Mouse (Mus musculus): ENCODE results near the gene Rps13. TPM values are rescaled to one million over a fixed set of nuclear protein-coding genes. Genes with fewer than 3 reads are reported as not detected.

The Rps13 gene
- polyA plus RNA-seq, 1 experiment from 2014 or later, result 752 TPM

DNA sequence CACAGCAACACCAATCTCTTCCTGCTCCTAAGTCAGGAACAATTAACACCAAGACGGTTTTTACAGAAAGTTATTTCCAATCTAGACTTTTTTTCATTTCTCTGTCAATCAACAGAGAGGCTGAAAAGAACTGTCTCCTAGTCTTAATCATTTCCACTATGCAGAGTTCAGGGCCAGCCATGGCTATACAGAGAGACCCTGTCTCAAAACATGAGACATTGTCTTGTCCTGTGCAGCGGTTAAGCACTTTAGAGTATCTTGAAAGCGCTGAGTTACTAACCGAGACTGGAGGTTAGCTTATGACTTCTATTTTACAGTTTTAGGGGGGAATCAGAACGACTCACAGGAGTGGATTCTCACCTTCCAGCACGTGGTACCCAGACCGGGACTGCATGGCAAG, 5.2 kb downstream of the Rps13 start:
- ATAC-seq (ENCODE audit: low FRiP score), result no peak
- H3K9me3 ChIP-seq (ENCODE audit: control insufficient read depth, low read length), result no peaks in the 10 kb centered on the region
- H3K9ac ChIP-seq (ENCODE audit: low read depth, low read length), result no peak overlapping the region
- H3K4me1 ChIP-seq (replicated peaks; ENCODE audit: control insufficient read depth, insufficient read depth, low read length), result no peaks in the 10 kb centered on the region
- DNase-seq (ENCODE audit: low spot score), result no peak
- no peak overlapping the region for H3K4me3 ChIP-seq (ENCODE audit: low read depth, low read length)
- H3K36me3 ChIP-seq (ENCODE audit: control insufficient read depth, insufficient read depth, low read length), result peaks cover 4% of the 10 kb centered on the region; the same call in 1 of the 2 replicates
- no peak overlapping the region for H3K4me2 ChIP-seq (replicated peaks; ENCODE audit: low read depth, low read length)
- no peaks in the 10 kb centered on the region for H3K27me3 ChIP-seq (ENCODE audit: control insufficient read depth, insufficient read depth, low read length)
- 76% methylated on average over 7 of the region's 7 CpGs for WGBS
- H3K27ac ChIP-seq (ENCODE audit: low read depth, low read length), result no peak overlapping the region

DNA sequence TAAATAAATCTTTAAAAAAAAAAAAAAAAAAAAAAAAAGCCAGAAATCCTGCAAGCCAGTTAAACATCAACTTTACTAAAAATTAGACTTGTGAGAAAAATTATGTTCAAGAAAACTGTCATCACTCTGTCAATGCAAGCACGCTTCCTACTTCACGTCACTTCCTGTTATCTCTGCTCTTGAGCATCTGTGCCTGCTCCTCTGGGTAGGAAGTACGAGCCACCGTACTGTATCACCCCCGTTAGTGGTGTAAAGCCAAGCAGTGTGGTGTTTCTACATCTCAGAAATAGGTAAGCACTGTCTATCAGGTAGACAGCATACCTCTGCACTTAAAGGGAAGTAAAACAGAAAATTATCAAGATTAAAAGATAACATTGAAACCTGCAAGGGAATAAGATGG, 6.1 kb downstream of the Rps13 start:
- 93% methylated on average over 5 of the region's 5 CpGs for WGBS
- Histone ChIP-seq H3K4me2 (replicated peaks; ENCODE audit: low read depth, low read length) (no peak overlapping the region), H3K4me1 (replicated peaks; ENCODE audit: control insufficient read depth, insufficient read depth, low read length) (no peaks in the 10 kb centered on the region), H3K27ac (ENCODE audit: low read depth, low read length) (no peak overlapping the region), H3K9ac (ENCODE audit: low read depth, low read length) (no peak overlapping the region), H3K9me3 (ENCODE audit: control insufficient read depth, low read length) (no peaks in the 10 kb centered on the region), H3K4me3 (ENCODE audit: low read depth, low read length) (no peak overlapping the region), H3K27me3 (ENCODE audit: control insufficient read depth, insufficient read depth, low read length) (no peaks in the 10 kb centered on the region), H3K36me3 (ENCODE audit: control insufficient read depth, insufficient read depth, low read length) (peaks cover 4% of the 10 kb centered on the region; the same call in 1 of the 2 replicates)
- ATAC-seq (ENCODE audit: low FRiP score) (no peak), DNase-seq (ENCODE audit: low spot score) (no peak)

DNA sequence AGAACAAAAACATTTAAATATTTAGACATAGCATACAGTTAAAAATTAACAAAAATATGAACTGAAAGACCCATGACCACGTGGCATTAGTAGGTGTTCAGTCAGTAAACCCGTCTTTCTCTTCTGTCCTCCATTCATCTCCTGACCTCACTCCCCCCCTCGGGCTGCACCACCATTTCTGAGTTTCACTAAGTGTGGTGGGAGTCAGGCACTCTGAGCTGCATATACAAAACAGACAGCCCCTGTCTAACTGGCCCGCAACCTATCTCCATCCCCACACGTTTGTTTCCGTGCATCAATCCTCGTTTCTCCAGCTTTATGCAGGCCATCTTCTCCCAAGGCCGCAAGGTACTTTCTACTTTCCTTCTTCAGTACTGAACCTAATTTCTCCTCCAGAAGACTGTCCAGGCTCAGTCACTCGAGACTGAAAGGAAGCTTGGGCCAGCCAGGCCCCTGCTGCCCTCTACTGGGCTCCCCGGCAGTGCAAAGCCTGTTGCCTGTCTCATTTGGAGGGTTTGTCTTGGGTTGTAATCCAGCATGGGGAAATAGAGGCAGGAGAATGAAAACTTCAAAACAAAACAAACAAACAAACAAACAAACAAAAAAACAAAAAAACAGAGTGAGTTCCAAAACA, 10.5 kb downstream of the Rps13 start:
- peak; percentile 81 for DNase-seq (ENCODE audit: low spot score)
- Histone ChIP-seq H3K27ac (ENCODE audit: low read depth, low read length) (no peak overlapping the region), H3K27me3 (ENCODE audit: control insufficient read depth, insufficient read depth, low read length) (no peaks in the 10 kb centered on the region), H3K4me1 (replicated peaks; ENCODE audit: control insufficient read depth, insufficient read depth, low read length) (no peaks in the 10 kb centered on the region), H3K9ac (ENCODE audit: low read depth, low read length) (no peak overlapping the region), H3K9me3 (ENCODE audit: control insufficient read depth, low read length) (no peaks in the 10 kb centered on the region), H3K4me2 (replicated peaks; ENCODE audit: low read depth, low read length) (no peak overlapping the region), H3K4me3 (ENCODE audit: low read depth, low read length) (no peak overlapping the region), H3K36me3 (ENCODE audit: control insufficient read depth, insufficient read depth, low read length) (no peaks in the 10 kb centered on the region)
- ATAC-seq (ENCODE audit: low FRiP score), result peak; percentile 43; the same call in 1 of the 2 replicates
- 39% methylated on average over 10 of the region's 10 CpGs for WGBS

DNA sequence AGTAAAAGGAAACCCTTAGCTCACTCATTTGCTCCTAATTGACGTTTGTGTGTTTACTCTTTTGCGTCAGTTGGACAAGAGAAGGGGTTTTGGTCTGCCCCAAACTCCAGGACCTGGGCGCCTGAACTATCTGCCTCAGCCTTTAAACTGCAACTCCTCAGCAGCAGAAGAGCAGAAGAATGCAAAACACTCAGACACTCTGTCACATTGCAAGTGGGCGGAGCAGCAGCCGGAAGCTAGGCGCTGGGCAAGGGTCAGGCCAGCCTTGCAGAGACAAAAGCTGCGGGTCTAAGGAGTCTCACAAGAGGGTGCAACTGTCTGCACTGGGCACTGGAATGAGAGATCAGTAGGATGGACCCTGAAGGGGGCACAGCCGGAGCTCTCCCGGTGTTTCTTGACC, 24.5 kb downstream of the Rps13 start:
- H3K4me2 ChIP-seq (replicated peaks; ENCODE audit: low read depth, low read length), result 0 out of 2 replicates have a peak overlapping the region, but pooled peaks have one; percentile 8
- H3K36me3 ChIP-seq (ENCODE audit: control insufficient read depth, insufficient read depth, low read length), result no peaks in the 10 kb centered on the region
- ATAC-seq (ENCODE audit: low FRiP score), result no peak
- WGBS, result 10% methylated on average over 9 of the region's 9 CpGs
- 0 out of 2 replicates have a peak overlapping the region, but pooled peaks have one; percentile 24 for H3K27ac ChIP-seq (ENCODE audit: low read depth, low read length)
- H3K4me1 ChIP-seq (replicated peaks; ENCODE audit: control insufficient read depth, insufficient read depth, low read length), result peaks cover 8% of the 10 kb centered on the region
- H3K9ac ChIP-seq (ENCODE audit: low read depth, low read length), result no peak overlapping the region
- H3K27me3 ChIP-seq (ENCODE audit: control insufficient read depth, insufficient read depth, low read length), result no peaks in the 10 kb centered on the region
- H3K9me3 ChIP-seq (ENCODE audit: control insufficient read depth, low read length), result no peaks in the 10 kb centered on the region
- peak; percentile 57 for DNase-seq (ENCODE audit: low spot score)
- H3K4me3 ChIP-seq (ENCODE audit: low read depth, low read length), result no peak overlapping the region

DNA sequence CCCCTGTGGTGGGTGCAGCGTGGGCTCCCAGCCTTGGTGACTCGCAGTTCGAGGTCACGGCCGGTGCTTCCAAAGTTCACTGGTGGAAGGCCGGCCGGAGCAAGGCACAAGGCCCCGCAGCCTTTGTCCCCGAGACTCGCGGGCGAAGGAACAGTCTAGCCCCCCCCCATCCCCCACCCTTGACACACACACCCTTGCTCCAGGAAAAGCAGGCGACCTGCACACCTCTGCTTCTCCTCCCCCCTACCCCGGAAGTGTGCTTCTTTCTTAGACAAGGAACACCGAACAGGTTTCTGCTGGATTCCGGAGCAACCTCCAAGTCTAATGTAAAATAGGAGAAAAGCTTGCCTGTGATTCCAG, 25.4 kb downstream of the Rps13 start:
- Histone ChIP-seq H3K27ac (ENCODE audit: low read depth, low read length) (no peak overlapping the region), H3K9me3 (ENCODE audit: control insufficient read depth, low read length) (no peaks in the 10 kb centered on the region), H3K9ac (ENCODE audit: low read depth, low read length) (0 out of 2 replicates have a peak overlapping the region, but pooled peaks have one; percentile 27), H3K4me3 (ENCODE audit: low read depth, low read length) (peak overlapping the region; percentile 74), H3K4me2 (replicated peaks; ENCODE audit: low read depth, low read length) (peak overlapping the region; percentile 98), H3K4me1 (replicated peaks; ENCODE audit: control insufficient read depth, insufficient read depth, low read length) (peaks cover 8% of the 10 kb centered on the region), H3K36me3 (ENCODE audit: control insufficient read depth, insufficient read depth, low read length) (no peaks in the 10 kb centered on the region), H3K27me3 (ENCODE audit: control insufficient read depth, insufficient read depth, low read length) (no peaks in the 10 kb centered on the region)
- ATAC-seq (ENCODE audit: low FRiP score) (peak; percentile 6; the same call in 1 of the 2 replicates), DNase-seq (ENCODE audit: low spot score) (no peak)
- 2% methylated on average over 15 of the region's 16 CpGs for WGBS

DNA sequence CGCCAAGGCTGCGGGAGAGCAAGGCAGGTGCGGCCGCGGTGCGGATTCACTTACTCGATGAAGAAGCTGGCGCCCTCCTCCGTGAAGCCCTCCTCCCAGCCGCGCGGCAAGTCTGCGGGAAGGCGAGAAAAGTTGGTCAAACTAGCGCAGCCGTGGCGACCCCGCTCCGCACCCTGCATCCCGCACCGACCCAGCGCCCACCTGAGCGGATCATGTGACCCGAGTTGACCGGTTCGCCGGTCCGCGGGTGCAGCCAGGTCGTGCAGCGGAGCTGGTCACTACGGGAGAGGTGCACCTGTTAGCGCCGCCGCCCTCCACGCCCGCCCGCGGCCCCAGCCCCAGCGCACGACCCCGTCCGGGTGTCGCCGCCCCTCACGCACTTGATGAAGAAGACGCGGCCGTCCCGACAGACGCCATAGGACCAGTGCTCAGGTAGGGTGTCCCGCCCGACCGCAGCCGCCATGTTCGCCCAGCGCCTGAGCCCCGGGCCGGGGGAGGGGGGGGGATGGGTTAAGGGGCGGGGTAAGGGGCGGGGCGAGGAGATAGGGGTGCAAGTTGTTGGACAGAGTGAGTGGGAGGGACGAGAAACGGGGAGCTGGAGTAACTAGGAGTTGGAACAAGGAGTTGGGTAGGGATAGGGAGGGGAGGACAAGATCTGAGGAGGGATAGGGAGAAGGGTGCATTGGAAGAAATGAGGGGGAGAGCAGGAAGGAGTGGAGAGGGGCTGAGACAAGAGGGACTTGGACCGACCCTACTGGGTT, 25.9 kb downstream of the Rps13 start, which contains the start of gene Plekha7:
TSS of gene Plekha7 (minus strand) at position 506 of the 761 bp plus-strand sequence.
- under 1% methylated on average over 53 of the region's 65 CpGs for WGBS
- Histone ChIP-seq H3K4me3 (ENCODE audit: low read depth, low read length) (peak within 1 kb of the TSS; percentile 74), H3K9ac (ENCODE audit: low read depth, low read length) (peak within 1 kb of the TSS; percentile 57), H3K4me1 (replicated peaks; ENCODE audit: control insufficient read depth, insufficient read depth, low read length) (peaks cover 8% of the 10 kb centered on the region), H3K27ac (ENCODE audit: low read depth, low read length) (peak within 1 kb of the TSS; percentile 47; the same call in 1 of the 2 replicates), H3K36me3 (ENCODE audit: control insufficient read depth, insufficient read depth, low read length) (no peaks in the 10 kb centered on the region), H3K27me3 (ENCODE audit: control insufficient read depth, insufficient read depth, low read length) (no peaks in the 10 kb centered on the region), H3K9me3 (ENCODE audit: control insufficient read depth, low read length) (no peaks in the 10 kb centered on the region), H3K4me2 (replicated peaks; ENCODE audit: low read depth, low read length) (peak within 1 kb of the TSS; percentile 98)
- DNase-seq (ENCODE audit: low spot score) (peak; percentile 76), ATAC-seq (ENCODE audit: low FRiP score) (peak; percentile 78)

DNA sequence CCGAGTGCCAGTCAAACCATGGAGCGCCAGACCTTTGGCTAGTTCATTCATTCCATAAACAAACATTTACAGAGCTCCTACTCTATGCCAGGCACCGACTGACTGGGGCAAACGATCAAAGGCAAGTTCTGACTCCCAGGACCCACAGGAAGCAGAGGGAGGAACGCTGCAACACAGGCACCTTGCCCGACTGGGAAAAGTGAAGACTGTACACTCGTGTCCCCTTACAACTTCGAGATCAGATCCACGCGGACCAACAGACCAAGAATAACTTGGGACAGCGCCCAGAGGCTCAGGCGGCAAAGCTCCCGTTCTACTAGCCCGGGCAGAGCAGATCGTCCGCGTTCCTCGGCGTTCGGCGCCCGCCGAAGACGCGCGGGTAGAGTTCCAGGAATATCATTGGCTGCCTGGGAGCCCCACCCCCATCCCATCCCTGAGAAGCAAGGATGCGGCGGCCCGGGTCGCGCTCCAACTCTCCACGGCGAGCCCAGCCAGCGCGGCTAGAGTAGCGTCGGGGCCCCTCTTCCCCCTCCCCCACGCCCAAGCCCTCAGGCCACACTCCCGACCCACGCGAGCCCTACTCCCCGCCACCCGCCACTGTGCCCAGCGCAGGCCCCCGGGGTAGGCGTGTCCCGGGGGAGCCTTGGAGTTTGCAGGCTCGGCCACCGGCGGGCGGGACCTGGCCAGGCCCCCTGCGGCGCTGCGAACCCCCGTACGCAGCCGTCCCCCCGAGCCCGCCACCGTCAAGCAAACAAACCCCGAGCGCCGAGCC, 26.7 kb downstream of the Rps13 start:
- under 1% methylated on average over 56 of the region's 63 CpGs for WGBS
- H3K27ac ChIP-seq (ENCODE audit: low read depth, low read length), result peak overlapping the region; percentile 47; the same call in 1 of the 2 replicates

DNA sequence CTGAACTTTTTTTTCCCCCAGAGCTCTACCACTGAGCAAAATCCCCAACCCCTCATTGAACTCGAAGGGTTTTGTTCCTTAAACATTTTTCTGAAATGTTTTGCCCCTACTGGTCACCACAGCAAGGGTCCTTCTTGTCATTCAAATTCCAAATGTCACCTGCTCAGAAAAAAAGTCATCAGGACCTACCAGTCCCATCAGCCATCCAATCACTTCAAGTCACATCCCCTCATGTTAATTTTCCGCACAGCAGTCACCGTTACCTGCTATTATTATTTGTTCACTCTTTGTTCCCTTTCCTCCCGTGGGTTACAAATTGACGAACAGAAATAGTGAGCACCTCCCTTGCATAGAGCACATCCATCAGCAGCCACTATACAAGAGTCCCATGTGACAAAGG, 27.4 kb downstream of the Rps13 start:
- Histone ChIP-seq H3K9ac (ENCODE audit: low read depth, low read length) (no peak overlapping the region; the same call in 1 of the 2 replicates), H3K9me3 (ENCODE audit: control insufficient read depth, low read length) (no peaks in the 10 kb centered on the region), H3K27me3 (ENCODE audit: control insufficient read depth, insufficient read depth, low read length) (no peaks in the 10 kb centered on the region), H3K36me3 (ENCODE audit: control insufficient read depth, insufficient read depth, low read length) (no peaks in the 10 kb centered on the region), H3K4me2 (replicated peaks; ENCODE audit: low read depth, low read length) (peak overlapping the region; percentile 98), H3K27ac (ENCODE audit: low read depth, low read length) (no peak overlapping the region), H3K4me3 (ENCODE audit: low read depth, low read length) (peak overlapping the region; percentile 74), H3K4me1 (replicated peaks; ENCODE audit: control insufficient read depth, insufficient read depth, low read length) (peaks cover 8% of the 10 kb centered on the region)
- 12% methylated on average over 5 of the region's 5 CpGs for WGBS
- ATAC-seq (ENCODE audit: low FRiP score) (0 out of 2 replicates have a peak, but pooled peaks have one; percentile 4), DNase-seq (ENCODE audit: low spot score) (no peak)

More for the DNA sequence above, 26.7 kb downstream of the Rps13 start:
- ATAC-seq (ENCODE audit: low FRiP score) (peak; percentile 83), DNase-seq (ENCODE audit: low spot score) (peak; percentile 87)
- Histone ChIP-seq H3K27me3 (ENCODE audit: control insufficient read depth, insufficient read depth, low read length) (no peaks in the 10 kb centered on the region), H3K9ac (ENCODE audit: low read depth, low read length) (peak overlapping the region; percentile 57), H3K4me2 (replicated peaks; ENCODE audit: low read depth, low read length) (peak overlapping the region; percentile 98), H3K9me3 (ENCODE audit: control insufficient read depth, low read length) (no peaks in the 10 kb centered on the region), H3K4me1 (replicated peaks; ENCODE audit: control insufficient read depth, insufficient read depth, low read length) (peaks cover 8% of the 10 kb centered on the region), H3K36me3 (ENCODE audit: control insufficient read depth, insufficient read depth, low read length) (no peaks in the 10 kb centered on the region), H3K4me3 (ENCODE audit: low read depth, low read length) (peak overlapping the region; percentile 74)
